Mouse (Mus musculus) CD4-positive, CD25-positive, alpha-beta regulatory T cell, adult 4 months (primary cell): ENCODE data around the gene Rwdd2b. TPM values are rescaled to one million over a fixed set of nuclear protein-coding genes. Genes with fewer than 3 reads are reported as not detected.
A peak's percentile ranks its signal among the peaks of the same experiment; 100 is the strongest.

Source experiments
- ATAC-seq: one replicate; pipeline ENCODE4 v1.8.0; 2017
- polyA plus RNA-seq, 2 experiments: library from polyadenylated mRNA; unstranded; fragments of 100-300 nt; shearing (Covaris generic); gene quantifications; one replicate each; pipeline ENCODE4 v1.2.1; 2017

Rwdd2b gene
- polyA plus RNA-seq, 2 experiments from 2014 or later = 9.2 to 12.8 TPM

- peak; percentile 54 for ATAC-seq
Measured at GRCm38 (mm10) chr16:87405001-87405400, 35.4 kb downstream of the Rwdd2b start.

GRCm38 (mm10) chr16:87393813-87394548 lies 46.4 kb downstream of the Rwdd2b start:
- peak; percentile 90 for ATAC-seq

- ATAC-seq = no peak
Measured at GRCm38 (mm10) chr16:87387444-87387977, 52.9 kb downstream of the Rwdd2b start.

GRCm38 (mm10) chr16:87384366-87384765 lies 56.0 kb downstream of the Rwdd2b start:
- no peak for ATAC-seq

Other genes with a start within 250 kb of the Rwdd2b start
- 10 to 100 TPM; 19.8 to 21.9 TPM for gene N6amt1, start 86.4 kb downstream of the Rwdd2b start, polyA plus RNA-seq
- 10 to 100 TPM; 24.3 to 48.5 TPM for gene Ltn1, start 8.0 kb downstream of the Rwdd2b start, polyA plus RNA-seq
- gene Usp16, start 14.1 kb upstream of the Rwdd2b start, polyA plus RNA-seq = 10 to 100 TPM; 37.1 to 61.1 TPM
- 100 to 1,000 TPM; 381 to 398 TPM for gene Cct8, start 55.3 kb upstream of the Rwdd2b start, polyA plus RNA-seq
- gene Map3k7cl, start 112.8 kb upstream of the Rwdd2b start, polyA plus RNA-seq = not detected